Mouse (Mus musculus): ENCODE results near the gene Nudt13. TPM values are rescaled to one million over a fixed set of nuclear protein-coding genes. Genes with fewer than 3 reads are reported as not detected.
A peak's percentile ranks its signal among the peaks of the same experiment; 100 is the strongest.
"Not testable (repeated sequence)": the region's sequence is repeated elsewhere in the genome, so short reads cannot be mapped to it uniquely, and the experiment has no call there.

Nudt13 gene
- polyA plus RNA-seq, 2 experiments, result 2.6 to 6.1 TPM

GRCm38 (mm10) chr14:20269082-20269809 is 25.3 kb upstream of the Nudt13 start, which contains the start of gene Kcnk16:
Gene Kcnk16 (minus strand): TSS chr14:20269199.
- peaks cover 0 to 2% of the 10 kb centered on the region in 2 experiments; a peak in 1 of 4 replicates for H3K4me1 ChIP-seq (replicated peaks; ENCODE audit: control insufficient read depth in 2 of 2, insufficient read depth in 2 of 2, low read length in 1 of 2)
- DNase-seq (ENCODE audit: low read depth in 3 of 3, low spot score in 3 of 3) (no peak), ATAC-seq (ENCODE audit: insufficient read depth) (peak; percentile 72)
- H3K36me3 ChIP-seq (replicated peaks; ENCODE audit: control insufficient read depth, insufficient read depth, low read depth), result no peaks in the 10 kb centered on the region
- H3K27me3 ChIP-seq (ENCODE audit: control insufficient read depth, insufficient read depth, low read length), result no peaks in the 10 kb centered on the region
- peak within 1 kb of the TSS; percentile 31 for H3K4me2 ChIP-seq (ENCODE audit: low read depth)
- no peak within 1 kb of the TSS for H3K27ac ChIP-seq
- H3K9me3 ChIP-seq (ENCODE audit: control insufficient read depth, low read length), result no peaks in the 10 kb centered on the region
- no peak within 1 kb of the TSS for H3K4me3 ChIP-seq (ENCODE audit: insufficient read depth in 1 of 2, low read depth in 2 of 2, low read length in 2 of 2)
- WGBS (ENCODE audit: insufficient replicate concordance), result 54% methylated on average over 6 of the region's 6 CpGs
- TF ChIP-seq CTCF (IDR thresholded peaks at IDR 0.05; ENCODE audit: low read depth) (no peak), EP300 (IDR thresholded peaks at IDR 0.05; ENCODE audit: low read depth) (no peak)
- H3K9ac ChIP-seq (replicated peaks), result no peak within 1 kb of the TSS

- H3K4me3 ChIP-seq (ENCODE audit: insufficient read depth in 1 of 2, low read depth in 2 of 2, low read length in 2 of 2), result no peak overlapping the region
- ATAC-seq (ENCODE audit: insufficient read depth), result no peak
- DNase-seq (ENCODE audit: low read depth in 3 of 3, low spot score in 3 of 3), result no peak
- no peak overlapping the region for H3K4me2 ChIP-seq (ENCODE audit: low read depth)
- peaks cover 0 to 12% of the 10 kb centered on the region in 2 experiments; a peak in 2 of 4 replicates for H3K4me1 ChIP-seq (replicated peaks; ENCODE audit: control insufficient read depth in 2 of 2, insufficient read depth in 2 of 2, low read length in 1 of 2)
- no peaks in the 10 kb centered on the region for H3K27me3 ChIP-seq (ENCODE audit: control insufficient read depth, insufficient read depth, low read length)
- H3K9me3 ChIP-seq (ENCODE audit: control insufficient read depth, low read length), result no peaks in the 10 kb centered on the region
- H3K36me3 ChIP-seq (replicated peaks; ENCODE audit: control insufficient read depth, insufficient read depth, low read depth), result no peaks in the 10 kb centered on the region
- TF ChIP-seq CTCF (IDR thresholded peaks at IDR 0.05; ENCODE audit: low read depth) (no peak), EP300 (IDR thresholded peaks at IDR 0.05; ENCODE audit: low read depth) (no peak)
- no peak overlapping the region for H3K27ac ChIP-seq
- 44% methylated on average over 4 of the region's 4 CpGs for WGBS (ENCODE audit: insufficient replicate concordance)
- no peak overlapping the region for H3K9ac ChIP-seq (replicated peaks)
Measured at GRCm38 (mm10) chr14:20291391-20291790, 3.1 kb upstream of the Nudt13 start.

GRCm38 (mm10) chr14:20294947-20295346 is 450 bp downstream of the Nudt13 start:
- Histone ChIP-seq H3K9ac (replicated peaks) (peak overlapping the region; percentile 46), H3K9me3 (ENCODE audit: control insufficient read depth, low read length) (no peaks in the 10 kb centered on the region), H3K27ac (no peak overlapping the region), H3K4me1 (replicated peaks; ENCODE audit: control insufficient read depth in 2 of 2, insufficient read depth in 2 of 2, low read length in 1 of 2) (peaks cover 0 to 12% of the 10 kb centered on the region in 2 experiments; a peak in 2 of 4 replicates), H3K27me3 (ENCODE audit: control insufficient read depth, insufficient read depth, low read length) (no peaks in the 10 kb centered on the region), H3K4me3 (ENCODE audit: insufficient read depth in 1 of 2, low read depth in 2 of 2, low read length in 2 of 2) (peak overlapping the region; percentile 61 to 92), H3K4me2 (ENCODE audit: low read depth) (peak overlapping the region; percentile 92), H3K36me3 (replicated peaks; ENCODE audit: control insufficient read depth, insufficient read depth, low read depth) (no peaks in the 10 kb centered on the region)
- TF ChIP-seq EP300 (IDR thresholded peaks at IDR 0.05; ENCODE audit: low read depth) (no peak), CTCF (IDR thresholded peaks at IDR 0.05; ENCODE audit: low read depth) (no peak)
- DNase-seq (ENCODE audit: low read depth in 3 of 3, low spot score in 3 of 3) (no peak), ATAC-seq (ENCODE audit: insufficient read depth) (no peak)
- WGBS (ENCODE audit: insufficient replicate concordance), result 39% methylated on average over 8 of the region's 8 CpGs

GRCm38 (mm10) chr14:20297616-20298015 is 3.1 kb downstream of the Nudt13 start:
- WGBS (ENCODE audit: insufficient replicate concordance), result 74% methylated on average over 3 of the region's 3 CpGs
- no peak overlapping the region for H3K4me3 ChIP-seq (ENCODE audit: insufficient read depth in 1 of 2, low read depth in 2 of 2, low read length in 2 of 2)
- TF ChIP-seq EP300 (IDR thresholded peaks at IDR 0.05; ENCODE audit: low read depth) (no peak), CTCF (IDR thresholded peaks at IDR 0.05; ENCODE audit: low read depth) (no peak)
- ATAC-seq (ENCODE audit: insufficient read depth) (no peak), DNase-seq (ENCODE audit: low read depth in 3 of 3, low spot score in 3 of 3) (no peak)
- no peak overlapping the region for H3K27ac ChIP-seq
- H3K27me3 ChIP-seq (ENCODE audit: control insufficient read depth, insufficient read depth, low read length), result no peaks in the 10 kb centered on the region
- no peaks in the 10 kb centered on the region for H3K9me3 ChIP-seq (ENCODE audit: control insufficient read depth, low read length)
- H3K4me1 ChIP-seq (replicated peaks; ENCODE audit: control insufficient read depth in 2 of 2, insufficient read depth in 2 of 2, low read length in 1 of 2), result peaks cover 0 to 7% of the 10 kb centered on the region in 2 experiments; a peak in 2 of 4 replicates
- H3K4me2 ChIP-seq (ENCODE audit: low read depth), result no peak overlapping the region
- H3K9ac ChIP-seq (replicated peaks), result no peak overlapping the region
- no peaks in the 10 kb centered on the region for H3K36me3 ChIP-seq (replicated peaks; ENCODE audit: control insufficient read depth, insufficient read depth, low read depth)

GRCm38 (mm10) chr14:20298131-20298530 is 3.6 kb downstream of the Nudt13 start:
- Histone ChIP-seq H3K27ac (no peak overlapping the region), H3K4me2 (ENCODE audit: low read depth) (no peak overlapping the region), H3K4me3 (ENCODE audit: insufficient read depth in 1 of 2, low read depth in 2 of 2, low read length in 2 of 2) (no peak overlapping the region), H3K9me3 (ENCODE audit: control insufficient read depth, low read length) (no peaks in the 10 kb centered on the region), H3K9ac (replicated peaks) (no peak overlapping the region), H3K36me3 (replicated peaks; ENCODE audit: control insufficient read depth, insufficient read depth, low read depth) (no peaks in the 10 kb centered on the region), H3K4me1 (replicated peaks; ENCODE audit: control insufficient read depth in 2 of 2, insufficient read depth in 2 of 2, low read length in 1 of 2) (peaks cover 0 to 7% of the 10 kb centered on the region in 2 experiments; a peak in 2 of 4 replicates), H3K27me3 (ENCODE audit: control insufficient read depth, insufficient read depth, low read length) (no peaks in the 10 kb centered on the region)
- DNase-seq (ENCODE audit: low read depth in 3 of 3, low spot score in 3 of 3) (no peak), ATAC-seq (ENCODE audit: insufficient read depth) (no peak)
- TF ChIP-seq CTCF (IDR thresholded peaks at IDR 0.05; ENCODE audit: low read depth) (no peak), EP300 (IDR thresholded peaks at IDR 0.05; ENCODE audit: low read depth) (no peak)
- WGBS (ENCODE audit: insufficient replicate concordance), result 66% methylated on average over 3 of the region's 3 CpGs

GRCm38 (mm10) chr14:20305085-20305484 is 10.6 kb downstream of the Nudt13 start:
- H3K9ac ChIP-seq (replicated peaks); H3K27me3 ChIP-seq (ENCODE audit: control insufficient read depth, insufficient read depth, low read length); DNase-seq (ENCODE audit: low read depth in 3 of 3, low spot score in 3 of 3); H3K9me3 ChIP-seq (ENCODE audit: control insufficient read depth, low read length); H3K4me2 ChIP-seq (ENCODE audit: low read depth); H3K4me1 ChIP-seq (replicated peaks; ENCODE audit: control insufficient read depth in 2 of 2, insufficient read depth in 2 of 2, low read length in 1 of 2); H3K27ac ChIP-seq; H3K36me3 ChIP-seq (replicated peaks; ENCODE audit: control insufficient read depth, insufficient read depth, low read depth); H3K4me3 ChIP-seq (ENCODE audit: insufficient read depth in 1 of 2, low read depth in 2 of 2, low read length in 2 of 2); ATAC-seq (ENCODE audit: insufficient read depth): not testable (repeated sequence)
- WGBS (ENCODE audit: insufficient replicate concordance), result 52% methylated on average over 2 of the region's 2 CpGs

Data from liver, embryonic 14.5 days (tissue).